Mouse (Mus musculus) olfactory bulb, adult 2 months (tissue): ENCODE data around the gene Sema3d.

Source experiments
- CTCF ChIP-seq: fragments of 200-500 bp; IDR thresholded peaks from 2 replicates; pipeline ENCODE4 v1.5.1; 2012; ENCODE audit warnings: low read depth, mild to moderate bottlenecking, low read length, moderate library complexity; ENCODE audit not compliant: insufficient read depth
- POLR2A ChIP-seq: fragments of 200-500 bp; IDR thresholded peaks from 2 replicates; pipeline ENCODE4 v1.6.1; 2012; ENCODE audit warnings: mild to moderate bottlenecking, low read depth, low read length, moderate library complexity; ENCODE audit not compliant: insufficient read depth

DNA sequence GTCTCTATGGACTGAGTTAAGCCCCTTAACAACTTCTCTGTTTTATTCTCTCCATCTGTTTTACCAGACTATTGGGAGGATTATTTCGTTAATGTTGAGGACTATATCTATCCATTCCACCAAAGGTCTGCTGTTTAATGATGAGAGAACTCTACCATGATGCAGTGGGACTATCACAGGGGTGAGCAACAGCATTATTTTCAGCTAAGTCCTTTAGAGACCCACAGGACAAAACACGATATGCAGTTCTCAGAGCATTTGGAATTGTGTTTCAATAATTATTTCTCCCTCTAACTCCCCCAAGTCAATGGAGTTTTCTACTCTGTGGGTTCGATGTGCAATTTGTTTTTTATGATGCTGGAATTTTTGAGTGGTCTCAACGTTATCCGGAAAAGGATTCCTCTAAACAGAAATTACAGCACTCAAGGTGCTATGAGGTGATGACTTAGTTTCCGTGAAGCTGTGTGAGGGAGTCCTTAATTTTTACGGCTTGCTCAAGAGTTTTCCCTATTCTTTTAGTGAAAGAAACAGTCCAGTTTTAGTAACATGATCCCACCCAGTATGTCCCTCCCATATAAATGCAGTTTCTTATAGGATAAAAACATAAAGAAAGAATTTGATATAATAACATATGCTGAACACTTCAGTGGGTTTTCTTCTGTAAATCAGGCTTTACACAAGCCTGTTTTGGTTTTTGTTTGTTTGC lies 254.7 kb downstream of the Sema3d start:
- TF ChIP-seq POLR2A: no peak
- TF ChIP-seq CTCF: no peak
